Mouse (Mus musculus) adrenal gland, postnatal 10 days (tissue): Measurements from ENCODE around the gene Hoxd9. TPM values are rescaled to one million over a fixed set of nuclear protein-coding genes. Genes with fewer than 3 reads are reported as not detected.

Source experiments
- DNase-seq: peaks from one replicate; pipeline ENCODE4 v3.0.0; 2021; ENCODE audit warnings: mixed read lengths
- total RNA-seq, 2 experiments: library from RNA; stranded (reverse); gene quantifications; 2 replicates each; pipeline ENCODE4 v1.2.3; 2021

The Hoxd9 gene
- total RNA-seq, 2 experiments from 2014 or later, result 4.6 TPM

- peak; percentile 49 for DNase-seq
Observed at GRCm38 (mm10) chr2:74698201-74699052, 900 bp downstream of the Hoxd9 start.

- no peak for DNase-seq
Observed at GRCm38 (mm10) chr2:74699053-74699430, 1.5 kb downstream of the Hoxd9 start.

GRCm38 (mm10) chr2:74699664-74700545, 2.4 kb downstream of the Hoxd9 start:
- no peak for DNase-seq

- no peak for DNase-seq
Observed at GRCm38 (mm10) chr2:74700546-74701112, 3.1 kb downstream of the Hoxd9 start.

- DNase-seq, result peak; percentile 90
Observed at GRCm38 (mm10) chr2:74701949-74702819, 4.7 kb downstream of the Hoxd9 start.

- DNase-seq, result no peak
Observed at GRCm38 (mm10) chr2:74702820-74703219, 5.3 kb downstream of the Hoxd9 start.

- no peak for DNase-seq
Observed at GRCm38 (mm10) chr2:74703317-74703716, 5.8 kb downstream of the Hoxd9 start.

- DNase-seq, result peak; percentile 23
Observed at GRCm38 (mm10) chr2:74703720-74704392, 6.3 kb downstream of the Hoxd9 start.

GRCm38 (mm10) chr2:74704393-74704998, 7.0 kb downstream of the Hoxd9 start, which contains the start of gene Hoxd8:
Hoxd8 (plus strand) TSS chr2:74704615.
- DNase-seq, result peak; percentile 88

GRCm38 (mm10) chr2:74704999-74705466, 7.5 kb downstream of the Hoxd9 start:
- DNase-seq, result peak; percentile 68

- peak; percentile 78 for DNase-seq
Observed at GRCm38 (mm10) chr2:74705467-74706089, 8.1 kb downstream of the Hoxd9 start.

GRCm38 (mm10) chr2:74706393-74706960, 8.9 kb downstream of the Hoxd9 start:
- DNase-seq, result no peak

- DNase-seq, result peak; percentile 3
Observed at GRCm38 (mm10) chr2:74707599-74707998, 10.1 kb downstream of the Hoxd9 start.

GRCm38 (mm10) chr2:74708676-74709075, 11.1 kb downstream of the Hoxd9 start:
- peak; percentile 60 for DNase-seq

GRCm38 (mm10) chr2:74709465-74710419, 12.2 kb downstream of the Hoxd9 start:
- peak; percentile 4 for DNase-seq

- DNase-seq, result peak; percentile 44
Observed at GRCm38 (mm10) chr2:74710929-74711543, 13.5 kb downstream of the Hoxd9 start.

- peak; percentile 70 for DNase-seq
Observed at GRCm38 (mm10) chr2:74711721-74712621, 14.4 kb downstream of the Hoxd9 start, which contains the start of the genes Hoxd3 and Hoxd4. Hoxd3 (plus strand) TSS chr2:74711927. Hoxd4 (plus strand) TSS chr2:74711929.
